Comparison of ENCODE assay signal across 22 mouse cellular contexts in the genomic region with DNA sequence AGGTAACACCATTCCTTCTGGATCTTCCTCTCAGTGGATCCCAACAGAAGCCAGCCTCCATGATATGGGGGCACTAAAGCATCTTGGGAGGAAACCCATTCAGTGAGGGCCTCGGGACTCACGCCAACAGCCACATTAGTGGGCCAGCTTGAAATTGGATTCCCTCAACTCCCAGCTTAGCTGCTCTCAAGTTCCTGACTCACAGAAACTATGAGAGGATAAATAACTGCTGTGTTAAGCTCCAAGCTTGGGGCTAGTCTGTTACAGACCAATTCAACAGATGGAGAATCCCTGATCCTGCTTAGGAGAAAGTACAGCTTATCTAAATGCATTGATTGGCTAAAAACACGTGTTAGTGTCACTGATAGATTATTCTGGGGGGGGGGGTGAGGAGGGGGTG.
"Had no signal": no experiment of that assay in that cellular context is flagged by ENCODE, and none has a peak within 500 bp of the region (broad histone marks: within the 10 kb centered on the region; RNA-seq: fewer than 3 reads in every experiment).

No protein-coding gene starts in this region.

- H3K4me3 ChIP-seq: heart, embryonic 10.5 days; heart, embryonic 12.5 days; hindbrain, embryonic 13.5 days; hindbrain, embryonic 15.5 days; layer of hippocampus, adult 2 months; left cerebral cortex, adult 2 months; limb, embryonic 10.5 days; limb, embryonic 12.5 days had no signal

- H3K9ac ChIP-seq: heart, embryonic 12.5 days; hindbrain, embryonic 13.5 days; hindbrain, embryonic 15.5 days; limb, embryonic 12.5 days had no signal

- H3K4me2 ChIP-seq: heart, embryonic 12.5 days; hindbrain, embryonic 13.5 days; hindbrain, embryonic 15.5 days; limb, embryonic 12.5 days; liver, embryonic 11.5 days had no signal

- H3K9me3 ChIP-seq: heart, embryonic 10.5 days; heart, embryonic 12.5 days; hindbrain, embryonic 13.5 days; hindbrain, embryonic 15.5 days; limb, embryonic 10.5 days; limb, embryonic 12.5 days had no signal

- H3K27me3 ChIP-seq: heart, embryonic 12.5 days; hindbrain, embryonic 13.5 days; hindbrain, embryonic 15.5 days had no signal

- DNase-seq: gastrocnemius, postnatal 10 days; gastrocnemius, postnatal 25 days; heart, adult 18-20 months; heart, postnatal 10 days; heart, postnatal 36 days; kidney, adult 18-20 months; kidney, adult 8-10 months; kidney, postnatal 10 days; kidney, postnatal 25 days; kidney, postnatal 4 days; liver had no signal

- H3K4me1 ChIP-seq: hindbrain, embryonic 13.5 days; hindbrain, embryonic 15.5 days had no signal

- ATAC-seq: hindbrain, postnatal 0 days; intestine, embryonic 16.5 days had no signal

- H3K36me3 ChIP-seq: heart, embryonic 10.5 days; heart, embryonic 12.5 days; hindbrain, embryonic 13.5 days; hindbrain, embryonic 15.5 days; limb, embryonic 10.5 days; limb, embryonic 12.5 days had no signal

- H3K27ac ChIP-seq: heart, embryonic 10.5 days; hindbrain, embryonic 13.5 days; hindbrain, embryonic 15.5 days; hindbrain, postnatal 0 days; layer of hippocampus, adult 2 months; left cerebral cortex, adult 2 months; limb, embryonic 10.5 days; limb, embryonic 12.5 days had no signal
